ENCODE assay signal across 20 mouse cellular contexts in genomic region chr16:50519610-50520009, GRCm38 (mm10).
DNase-seq lines count a peak whose midpoint lies in the region; ATAC-seq and TF ChIP-seq lines count a peak whose summit lies in the region.
"Had no signal": no experiment of that assay in that cellular context is flagged by ENCODE, and none has a peak within 500 bp of the region (broad histone marks: within the 10 kb centered on the region; RNA-seq: fewer than 3 reads in every experiment).

No protein-coding gene starts in this region.

- H3K9me3 ChIP-seq in kidney, embryonic 16.5 days (ENCODE audit: low read length) = no peaks in the 10 kb centered on the region
- no peaks in the 10 kb centered on the region for H3K9me3 ChIP-seq in E14TG2a.4 (ENCODE audit: low read length)
- H3K9me3 ChIP-seq in ES-Bruce4 (replicated peaks; ENCODE audit: control insufficient read depth, insufficient read depth, low read length, poor library complexity, severe bottlenecking) = no peaks in the 10 kb centered on the region
- no peaks in the 10 kb centered on the region for H3K9me3 ChIP-seq in limb, embryonic 10.5 days (replicated peaks)
- H3K9me3 ChIP-seq in midbrain, embryonic 10.5 days (replicated peaks) = no peaks in the 10 kb centered on the region
- H3K9me3 ChIP-seq: forebrain, embryonic 10.5 days; hindbrain, embryonic 10.5 days; limb, embryonic 13.5 days; liver, embryonic 12.5 days had no signal

- 30% methylated on average over 10 of the region's 10 CpGs for WGBS in kidney, embryonic 16.5 days
- 66% methylated on average over 10 of the region's 10 CpGs for WGBS in limb, embryonic 10.5 days
- WGBS in midbrain, embryonic 10.5 days = 78% methylated on average over 10 of the region's 10 CpGs

- peak overlapping the region; percentile 24 for H3K4me2 ChIP-seq in kidney, embryonic 16.5 days (replicated peaks; ENCODE audit: low read depth, low read length)
- H3K4me2 ChIP-seq: heart, embryonic 11.5 days; limb, embryonic 13.5 days; liver, embryonic 12.5 days had no signal

- 0 out of 2 replicates have a peak overlapping the region, but pooled peaks have one; percentile 19 for H3K9ac ChIP-seq in kidney, embryonic 16.5 days (replicated peaks; ENCODE audit: low read length)
- no peak overlapping the region for H3K9ac ChIP-seq in ES-Bruce4 (ENCODE audit: low read depth, poor library complexity, severe bottlenecking)
- H3K9ac ChIP-seq: limb, embryonic 13.5 days; liver, embryonic 12.5 days had no signal

- H3K36me3 ChIP-seq in kidney, embryonic 16.5 days (ENCODE audit: insufficient read depth, low read length) = no peaks in the 10 kb centered on the region
- no peaks in the 10 kb centered on the region for H3K36me3 ChIP-seq in E14TG2a.4 (ENCODE audit: insufficient read depth, low read length)
- no peaks in the 10 kb centered on the region for H3K36me3 ChIP-seq in ES-Bruce4 (ENCODE audit: control insufficient read depth, insufficient read depth, low read length, poor library complexity, severe bottlenecking)
- no peaks in the 10 kb centered on the region for H3K36me3 ChIP-seq in limb, embryonic 10.5 days
- no peaks in the 10 kb centered on the region for H3K36me3 ChIP-seq in midbrain, embryonic 10.5 days
- H3K36me3 ChIP-seq: forebrain, embryonic 10.5 days; hindbrain, embryonic 10.5 days; limb, embryonic 13.5 days; liver, embryonic 12.5 days had no signal

- ATAC-seq in kidney, embryonic 16.5 days (ENCODE audit: low FRiP score, low TSS enrichment) = peak; percentile 73
- peak; percentile 21; the same call in 1 of the 2 replicates for ATAC-seq in megakaryocyte, adult 5-6 weeks (ENCODE audit: poor library complexity, severe bottlenecking)
- ATAC-seq: forebrain, embryonic 16.5 days; hindbrain, embryonic 16.5 days; liver, embryonic 12.5 days; midbrain, embryonic 16.5 days had no signal

- no peak for TF ChIP-seq CTCF in E14TG2a.4 (conservative IDR thresholded peaks at IDR 0.05; ENCODE audit: low read length)
- TF ChIP-seq CTCF in ES-Bruce4 (IDR thresholded peaks at IDR 0.05; ENCODE audit: low read depth, low read length) = no peak

- H3K4me3 ChIP-seq in kidney, embryonic 16.5 days (ENCODE audit: low read length) = peak overlapping the region; percentile 4; the same call in 1 of the 2 replicates
- H3K4me3 ChIP-seq in E14TG2a.4 (replicated peaks; ENCODE audit: low read length) (peak overlapping the region; percentile 66), ES-Bruce4 (ENCODE audit: low read depth, low read length) (peak overlapping the region; percentile 31)
- H3K4me3 ChIP-seq in limb, embryonic 10.5 days = no peak overlapping the region
- H3K4me3 ChIP-seq in midbrain, embryonic 10.5 days = no peak overlapping the region
- H3K4me3 ChIP-seq: forebrain, embryonic 10.5 days; hindbrain, embryonic 10.5 days; limb, embryonic 13.5 days; liver, embryonic 12.5 days had no signal

- DNase-seq in kidney, adult 18-20 months = no peak
- no peak for DNase-seq in limb, embryonic 10.5 days (ENCODE audit: low spot score)
- no peak for DNase-seq in midbrain, embryonic 10.5 days (ENCODE audit: low spot score)
- DNase-seq: cerebellum, adult 11-12 months; cerebellum, postnatal 10 days; gastrocnemius, postnatal 25 days; lung, adult 18-20 months; lung, postnatal 36 days had no signal

- no peak overlapping the region for H3K27ac ChIP-seq in kidney, embryonic 16.5 days (ENCODE audit: low read length)
- H3K27ac ChIP-seq in ES-Bruce4 (ENCODE audit: insufficient read depth, low read length) = no peak overlapping the region
- H3K27ac ChIP-seq in limb, embryonic 10.5 days = no peak overlapping the region
- H3K27ac ChIP-seq in midbrain, embryonic 10.5 days (replicated peaks) = no peak overlapping the region
- H3K27ac ChIP-seq: forebrain, embryonic 10.5 days; hindbrain, embryonic 10.5 days; limb, embryonic 13.5 days; liver, embryonic 12.5 days had no signal

- no peak for TF ChIP-seq EP300 in ES-Bruce4 (IDR thresholded peaks at IDR 0.05; ENCODE audit: insufficient read depth, low read depth, low read length)

- 0 out of 2 replicates have a peak, but pooled peaks cover 3% of the 10 kb centered on the region for H3K27me3 ChIP-seq in kidney, embryonic 16.5 days (ENCODE audit: insufficient read depth, low read length)
- H3K27me3 ChIP-seq in E14TG2a.4 (ENCODE audit: insufficient read depth, low read length) = 0 out of 2 replicates have a peak, but pooled peaks cover 7% of the 10 kb centered on the region
- H3K27me3 ChIP-seq in ES-Bruce4 (ENCODE audit: control insufficient read depth, insufficient read depth, low read length, poor library complexity, severe bottlenecking) = no peaks in the 10 kb centered on the region
- H3K27me3 ChIP-seq in limb, embryonic 10.5 days (ENCODE audit: low read depth, poor library complexity, severe bottlenecking) = no peaks in the 10 kb centered on the region
- H3K27me3 ChIP-seq in midbrain, embryonic 10.5 days (ENCODE audit: low read depth, poor library complexity, severe bottlenecking) = no peaks in the 10 kb centered on the region
- H3K27me3 ChIP-seq: limb, embryonic 13.5 days; liver, embryonic 12.5 days had no signal

- no peak for TF ChIP-seq POLR2A in ES-Bruce4 (IDR thresholded peaks at IDR 0.05; ENCODE audit: insufficient read depth, low read length)

- peaks cover 9% of the 10 kb centered on the region; the same call in 1 of the 2 replicates for H3K4me1 ChIP-seq in kidney, embryonic 16.5 days (ENCODE audit: insufficient read depth, low read length)
- peaks cover 30% of the 10 kb centered on the region for H3K4me1 ChIP-seq in E14TG2a.4 (replicated peaks; ENCODE audit: low read depth, low read length)
- peaks cover 3% of the 10 kb centered on the region for H3K4me1 ChIP-seq in ES-Bruce4 (ENCODE audit: control insufficient read depth, insufficient read depth, low read length)
- H3K4me1 ChIP-seq in limb, embryonic 10.5 days = peaks cover 13% of the 10 kb centered on the region
- H3K4me1 ChIP-seq in midbrain, embryonic 10.5 days = 0 out of 2 replicates have a peak, but pooled peaks cover under 1% of the 10 kb centered on the region
- H3K4me1 ChIP-seq: liver, embryonic 12.5 days had no signal

Comparison
In these comparisons a context has a peak if more than half of its experiments do, and no peak if none do; other contexts are left out.
1. H3K4me3 ChIP-seq: peak in kidney, embryonic 16.5 days (single experiment), E14TG2a.4 (single experiment) and ES-Bruce4 (single experiment); none in limb, embryonic 10.5 days (single experiment) and midbrain, embryonic 10.5 days (single experiment).